Mouse (Mus musculus) MEL (cell line): ENCODE data around the gene Pias3.

Experiments
- BHLHE40 ChIP-seq: IDR thresholded peaks from 2 replicates; pipeline ENCODE4 v1.6.1; 2012; ENCODE audit warnings: low read depth, mild to moderate bottlenecking, inconsistent platforms, low read length, improper control_type of control experiment, borderline replicate concordance
- CTCF ChIP-seq, 3 experiments: IDR thresholded peaks in 2 of 3; conservative IDR thresholded peaks in 1 of 3; 2 replicates each; pipeline ENCODE4 v1.5.1; 2011 to 2012; ENCODE audit warnings: low read length in 3 of 3, low read depth in 2 of 3, mild to moderate bottlenecking in 2 of 3, improper control_type of control experiment in 1 of 3, inconsistent platforms in 1 of 3, mixed read lengths in 1 of 3, moderate library complexity in 1 of 3; ENCODE audit not compliant: control insufficient read depth in 1 of 3, insufficient read depth in 1 of 3, poor library complexity in 1 of 3, severe bottlenecking in 1 of 3
- E2F4 ChIP-seq: IDR thresholded peaks from 2 replicates; pipeline ENCODE4 v1.6.1; 2011; ENCODE audit warnings: low read depth, low read length, improper control_type of control experiment, borderline replicate concordance
- GABPA ChIP-seq: IDR thresholded peaks from 2 replicates; pipeline ENCODE4 v1.6.1; 2012; ENCODE audit warnings: low read depth, mild to moderate bottlenecking, inconsistent platforms, low read length, improper control_type of control experiment, moderate library complexity
- KAT2A ChIP-seq: conservative IDR thresholded peaks from 2 replicates; pipeline ENCODE4 v1.6.1; 2012; ENCODE audit warnings: low read depth, low read length, improper control_type of control experiment, inconsistent platforms
- POLR2A ChIP-seq, 2 experiments: IDR thresholded peaks; 2 replicates each; pipeline ENCODE4 v1.6.1; 2011 to 2012; ENCODE audit warnings: low read length in 2 of 2, mild to moderate bottlenecking in 2 of 2, control low read depth in 1 of 2, improper control_type of control experiment in 1 of 2, low read depth in 1 of 2, moderate library complexity in 1 of 2; ENCODE audit not compliant: control insufficient read depth in 1 of 2, insufficient read depth in 1 of 2, poor library complexity in 1 of 2
- RCOR1 ChIP-seq: IDR thresholded peaks from 2 replicates; pipeline ENCODE4 v1.6.1; 2012; ENCODE audit warnings: low read depth, mild to moderate bottlenecking, inconsistent platforms, low read length, improper control_type of control experiment
- TCF12 ChIP-seq: IDR thresholded peaks from 2 replicates; pipeline ENCODE4 v1.6.1; 2014; ENCODE audit warnings: low read depth, mild to moderate bottlenecking, inconsistent platforms, low read length, improper control_type of control experiment, moderate library complexity
- USF1 ChIP-seq: IDR thresholded peaks from 2 replicates; pipeline ENCODE4 v1.6.1; 2014; ENCODE audit warnings: low read depth, mild to moderate bottlenecking, inconsistent platforms, low read length, improper control_type of control experiment, moderate library complexity
- ZNF384 ChIP-seq: IDR thresholded peaks from 2 replicates; pipeline ENCODE4 v1.6.1; 2012; ENCODE audit warnings: low read depth, mild to moderate bottlenecking, inconsistent platforms, low read length, improper control_type of control experiment

DNA sequence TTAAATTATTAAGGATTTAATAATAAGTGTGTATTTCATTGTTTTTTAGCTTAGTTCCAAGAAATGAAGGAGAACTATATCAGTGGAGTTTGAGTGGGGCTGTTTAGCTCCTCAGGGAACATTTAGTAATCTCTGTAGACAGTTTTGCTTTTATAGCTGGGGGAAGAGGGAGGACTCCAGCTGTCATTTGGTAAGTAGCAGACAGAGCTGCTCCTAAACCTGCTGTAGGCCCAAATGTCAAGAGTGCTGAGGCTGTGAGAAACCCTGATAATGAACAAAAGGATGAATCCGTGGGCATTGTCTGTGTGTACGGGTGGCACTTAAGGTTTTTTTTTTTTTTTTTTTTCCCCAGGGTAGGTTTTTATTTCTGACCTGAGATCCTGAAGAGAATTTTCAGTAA, 39.0 kb downstream of the Pias3 start:
- TF ChIP-seq CTCF (IDR thresholded peaks at IDR 0.05 in 2 of 3, conservative IDR thresholded peaks at IDR 0.05 in 1 of 3; ENCODE audit: control insufficient read depth in 1 of 3, insufficient read depth in 1 of 3, low read depth in 2 of 3, low read length in 3 of 3, poor library complexity in 1 of 3, severe bottlenecking in 1 of 3), result no peak
- no peak for TF ChIP-seq KAT2A
- no peak for TF ChIP-seq RCOR1
- no peak for TF ChIP-seq ZNF384
- no peak for TF ChIP-seq GABPA
- no peak for TF ChIP-seq BHLHE40
- TF ChIP-seq USF1, result no peak
- TF ChIP-seq E2F4, result no peak
- TF ChIP-seq TCF12, result no peak
- TF ChIP-seq POLR2A (IDR thresholded peaks at IDR 0.05; ENCODE audit: control insufficient read depth in 1 of 2, insufficient read depth in 1 of 2, low read depth in 1 of 2, low read length in 2 of 2, poor library complexity in 1 of 2), result no peak
